Mouse (Mus musculus) hindbrain, embryonic 13.5 days (tissue): Measurements from ENCODE around the gene Phlda3. TPM values are rescaled to one million over a fixed set of nuclear protein-coding genes. Genes with fewer than 3 reads are reported as not detected.

Experiments used
- polyA plus RNA-seq: library from polyadenylated mRNA; unstranded; fragments of >200 nt; fragmentation: Nextera tagmentation; extraction: Ambion mirVana; gene quantifications from 2 replicates; pipeline ENCODE4 v1.2.1, GENCODE M21; 2015

Phlda3 gene
- polyA plus RNA-seq, 1 experiment from 2014 or later: 20.6 TPM

Other genes starting within 250 kb of the Phlda3 start
- 42.3 and 42.6 TPM in 2 replicates for gene Nav1, start 158.8 kb upstream of the Phlda3 start, polyA plus RNA-seq
- 22.9 and 25.3 TPM in 2 replicates for gene Csrp1, start 46.1 kb upstream of the Phlda3 start, polyA plus RNA-seq
- gene Tnni1, start 13.3 kb downstream of the Phlda3 start, polyA plus RNA-seq: 5.6 and 6.0 TPM in 2 replicates
- 0.65 and 0.84 TPM in 2 replicates for gene Lad1, start 52.5 kb downstream of the Phlda3 start, polyA plus RNA-seq
- gene Tnnt2, start 70.2 kb downstream of the Phlda3 start, polyA plus RNA-seq: 12.1 and 16.2 TPM in 2 replicates
- gene Pkp1, start 153.1 kb downstream of the Phlda3 start, polyA plus RNA-seq: not detected in 2 replicates
- gene Igfn1, start 240.2 kb downstream of the Phlda3 start, polyA plus RNA-seq: not detected in 2 replicates
- gene Tmem9, start 242.0 kb downstream of the Phlda3 start, polyA plus RNA-seq: 149 and 153 TPM in 2 replicates